Mouse (Mus musculus): ENCODE data around the gene Olfr611. TPM values are rescaled to one million over a fixed set of nuclear protein-coding genes. Genes with fewer than 3 reads are reported as not detected.
"Not testable (repeated sequence)": the region's sequence is repeated elsewhere in the genome, so short reads cannot be mapped to it uniquely, and the experiment has no call there.

Gene Olfr611
- not detected in 2 replicates for polyA plus RNA-seq (2015; fragmentation: Nextera tagmentation; extraction: Ambion mirVana)

- H3K36me3 ChIP-seq; H3K27me3 ChIP-seq; H3K4me1 ChIP-seq (replicated peaks); H3K9me3 ChIP-seq; H3K4me3 ChIP-seq; H3K4me2 ChIP-seq; H3K27ac ChIP-seq (replicated peaks); H3K9ac ChIP-seq; ATAC-seq (ENCODE audit: low read depth): not testable (repeated sequence)
- 67% methylated on average over 1 of the region's 1 CpGs for WGBS
These were observed at the start of gene Olfr611 for GRCm38 (mm10) chr7:103520746-103521145. Gene Olfr611, minus strand, starts transcription at chr7:103520846.

GRCm38 (mm10) chr7:103569043-103569442, 48.4 kb upstream of the Olfr611 start, which contains the start of gene Olfr616:
Gene Olfr616, minus strand, starts transcription at chr7:103569143.
- Histone ChIP-seq H3K27me3 (no peaks in the 10 kb centered on the region), H3K36me3 (no peaks in the 10 kb centered on the region), H3K4me2 (no peak within 1 kb of the TSS), H3K4me1 (replicated peaks) (no peaks in the 10 kb centered on the region), H3K4me3 (no peak within 1 kb of the TSS), H3K9ac (no peak within 1 kb of the TSS), H3K9me3 (no peaks in the 10 kb centered on the region), H3K27ac (replicated peaks) (no peak within 1 kb of the TSS)
- ATAC-seq (ENCODE audit: low read depth), result no peak
- WGBS, result 78% methylated on average over 3 of the region's 3 CpGs

- no peaks in the 10 kb centered on the region for H3K4me1 ChIP-seq (replicated peaks)
- no peak within 1 kb of the TSS for H3K9ac ChIP-seq
- H3K4me3 ChIP-seq, result no peak within 1 kb of the TSS
- 93% methylated on average over 2 of the region's 2 CpGs for whole genome bisulfite sequencing
- H3K36me3 ChIP-seq, result no peaks in the 10 kb centered on the region
- no peaks in the 10 kb centered on the region for H3K27me3 ChIP-seq
- H3K9me3 ChIP-seq, result no peaks in the 10 kb centered on the region
- no peak within 1 kb of the TSS for H3K27ac ChIP-seq (replicated peaks)
- ATAC-seq (ENCODE audit: low read depth), result no peak
- no peak within 1 kb of the TSS for H3K4me2 ChIP-seq
These were observed 35.1 kb upstream of the Olfr611 start, which contains the start of gene Olfr615 for GRCm38 (mm10) chr7:103555779-103556178. Gene Olfr615, plus strand, starts transcription at chr7:103556079.

- no peaks in the 10 kb centered on the region for H3K27me3 ChIP-seq
- H3K9me3 ChIP-seq, result no peaks in the 10 kb centered on the region
- H3K27ac ChIP-seq (replicated peaks), result no peak within 1 kb of the TSS
- H3K4me3 ChIP-seq, result no peak within 1 kb of the TSS
- WGBS, result 81% methylated on average over 2 of the region's 2 CpGs
- H3K4me1 ChIP-seq (replicated peaks), result no peaks in the 10 kb centered on the region
- no peak for ATAC-seq (ENCODE audit: low read depth)
- no peak within 1 kb of the TSS for H3K9ac ChIP-seq
- H3K36me3 ChIP-seq, result no peaks in the 10 kb centered on the region
- H3K4me2 ChIP-seq, result no peak within 1 kb of the TSS
These were observed 27.1 kb upstream of the Olfr611 start, which contains the start of gene Olfr613 for GRCm38 (mm10) chr7:103547774-103548173. Gene Olfr613, plus strand, starts transcription at chr7:103548074.

- not testable (repeated sequence) for H3K9me3 ChIP-seq
These were observed 22.0 kb upstream of the Olfr611 start, which contains the start of gene Olfr612 for GRCm38 (mm10) chr7:103542617-103543016. Gene Olfr612, minus strand, starts transcription at chr7:103542717.

GRCm38 (mm10) chr7:103512022-103512421, 8.6 kb downstream of the Olfr611 start, which contains the start of gene Olfr610:
Gene Olfr610, minus strand, starts transcription at chr7:103512122.
- no peak within 1 kb of the TSS for H3K27ac ChIP-seq (replicated peaks)
- no peak for ATAC-seq (ENCODE audit: low read depth)
- H3K4me2 ChIP-seq, result no peak within 1 kb of the TSS
- H3K9ac ChIP-seq, result no peak within 1 kb of the TSS
- H3K36me3 ChIP-seq, result no peaks in the 10 kb centered on the region
- no peak within 1 kb of the TSS for H3K4me3 ChIP-seq
- no peaks in the 10 kb centered on the region for H3K27me3 ChIP-seq
- no peaks in the 10 kb centered on the region for H3K4me1 ChIP-seq (replicated peaks)
- WGBS, result 93% methylated on average over 2 of the region's 2 CpGs
- H3K9me3 ChIP-seq, result no peaks in the 10 kb centered on the region

More at GRCm38 (mm10) chr7:103542617-103543016, 22.0 kb upstream of the Olfr611 start, which contains the start of gene Olfr612:
- not testable (repeated sequence) for ATAC-seq (ENCODE audit: low read depth); H3K27ac ChIP-seq (replicated peaks); H3K4me2 ChIP-seq; H3K4me3 ChIP-seq; H3K9ac ChIP-seq; H3K36me3 ChIP-seq; H3K4me1 ChIP-seq (replicated peaks); H3K27me3 ChIP-seq
- whole genome bisulfite sequencing, result 91% methylated on average over 2 of the region's 2 CpGs

GRCm38 (mm10) chr7:103497962-103498361, 22.7 kb downstream of the Olfr611 start, which contains the start of gene Olfr609:
Gene Olfr609, minus strand, starts transcription at chr7:103498062.
- H3K4me2 ChIP-seq, result no peak within 1 kb of the TSS
- WGBS, result 71% methylated on average over 1 of the region's 1 CpGs
- H3K4me3 ChIP-seq, result no peak within 1 kb of the TSS
- H3K9ac ChIP-seq, result no peak within 1 kb of the TSS
- no peaks in the 10 kb centered on the region for H3K9me3 ChIP-seq
- no peaks in the 10 kb centered on the region for H3K27me3 ChIP-seq
- no peaks in the 10 kb centered on the region for H3K36me3 ChIP-seq
- no peak for ATAC-seq (ENCODE audit: low read depth)
- no peaks in the 10 kb centered on the region for H3K4me1 ChIP-seq (replicated peaks)
- H3K27ac ChIP-seq (replicated peaks), result no peak within 1 kb of the TSS

GRCm38 (mm10) chr7:103477106-103477505, 43.5 kb downstream of the Olfr611 start:
- not testable (repeated sequence) for H3K9ac ChIP-seq; H3K27ac ChIP-seq (replicated peaks); H3K4me2 ChIP-seq; H3K9me3 ChIP-seq; H3K27me3 ChIP-seq; H3K36me3 ChIP-seq; H3K4me1 ChIP-seq (replicated peaks); H3K4me3 ChIP-seq
- ATAC-seq (ENCODE audit: low read depth), result 0 out of 2 replicates have a peak, but pooled peaks have one; percentile 53
- 83% methylated on average over 9 of the region's 9 CpGs for WGBS

- no peaks in the 10 kb centered on the region for H3K36me3 ChIP-seq
- no peak within 1 kb of the TSS for H3K4me2 ChIP-seq
- no peak within 1 kb of the TSS for H3K4me3 ChIP-seq
- no peaks in the 10 kb centered on the region for H3K27me3 ChIP-seq
- H3K9ac ChIP-seq, result no peak within 1 kb of the TSS
- H3K9me3 ChIP-seq, result no peaks in the 10 kb centered on the region
- ATAC-seq (ENCODE audit: low read depth), result no peak
- H3K27ac ChIP-seq (replicated peaks), result no peak within 1 kb of the TSS
- no peaks in the 10 kb centered on the region for H3K4me1 ChIP-seq (replicated peaks)
These were observed 51.1 kb downstream of the Olfr611 start, which contains the start of gene Olfr608 for GRCm38 (mm10) chr7:103469577-103469976. Gene Olfr608, plus strand, starts transcription at chr7:103469877.

Other genes starting within 250 kb of the Olfr611 start
- gene Olfr596, start 215.2 kb downstream of the Olfr611 start, polyA plus RNA-seq (2015; fragmentation: Nextera tagmentation; extraction: Ambion mirVana), result not detected in 2 replicates
- gene Olfr597, start 204.5 kb downstream of the Olfr611 start, polyA plus RNA-seq (2015; fragmentation: Nextera tagmentation; extraction: Ambion mirVana), result not detected in 2 replicates
- not detected in 2 replicates for gene Olfr598, start 197.3 kb downstream of the Olfr611 start, polyA plus RNA-seq (2015; fragmentation: Nextera tagmentation; extraction: Ambion mirVana)
- gene Olfr599, start 184.9 kb downstream of the Olfr611 start, polyA plus RNA-seq (2015; fragmentation: Nextera tagmentation; extraction: Ambion mirVana), result not detected in 2 replicates
- not detected in 2 replicates for gene Olfr600, start 171.2 kb downstream of the Olfr611 start, polyA plus RNA-seq (2015; fragmentation: Nextera tagmentation; extraction: Ambion mirVana)
- gene Olfr601, start 158.2 kb downstream of the Olfr611 start, polyA plus RNA-seq (2015; fragmentation: Nextera tagmentation; extraction: Ambion mirVana), result not detected in 2 replicates
- gene Olfr603, start 134.7 kb downstream of the Olfr611 start, polyA plus RNA-seq (2015; fragmentation: Nextera tagmentation; extraction: Ambion mirVana), result not detected in 2 replicates
- not detected in 2 replicates for gene Usp17lc, start 105.8 kb downstream of the Olfr611 start, polyA plus RNA-seq (2015; fragmentation: Nextera tagmentation; extraction: Ambion mirVana)
- gene Olfr605, start 75.4 kb downstream of the Olfr611 start, polyA plus RNA-seq (2015; fragmentation: Nextera tagmentation; extraction: Ambion mirVana), result not detected in 2 replicates
- not detected in 2 replicates for gene Olfr606, start 71.8 kb downstream of the Olfr611 start, polyA plus RNA-seq (2015; fragmentation: Nextera tagmentation; extraction: Ambion mirVana)
- gene Olfr607, start 56.7 kb downstream of the Olfr611 start, polyA plus RNA-seq (2015; fragmentation: Nextera tagmentation; extraction: Ambion mirVana), result not detected in 2 replicates
- gene Olfr608, start 51.0 kb downstream of the Olfr611 start, polyA plus RNA-seq (2015; fragmentation: Nextera tagmentation; extraction: Ambion mirVana), result not detected in 2 replicates
- not detected in 2 replicates for gene Olfr609, start 22.8 kb downstream of the Olfr611 start, polyA plus RNA-seq (2015; fragmentation: Nextera tagmentation; extraction: Ambion mirVana)
- not detected in 2 replicates for gene Olfr610, start 8.7 kb downstream of the Olfr611 start, polyA plus RNA-seq (2015; fragmentation: Nextera tagmentation; extraction: Ambion mirVana)
- gene Olfr612, start 21.9 kb upstream of the Olfr611 start, polyA plus RNA-seq (2015; fragmentation: Nextera tagmentation; extraction: Ambion mirVana), result not detected in 2 replicates
- gene Olfr613, start 27.2 kb upstream of the Olfr611 start, polyA plus RNA-seq (2015; fragmentation: Nextera tagmentation; extraction: Ambion mirVana), result not detected in 2 replicates
- not detected in 2 replicates for gene Olfr615, start 35.2 kb upstream of the Olfr611 start, polyA plus RNA-seq (2015; fragmentation: Nextera tagmentation; extraction: Ambion mirVana)
- not detected in 2 replicates for gene Olfr616, start 48.3 kb upstream of the Olfr611 start, polyA plus RNA-seq (2015; fragmentation: Nextera tagmentation; extraction: Ambion mirVana)
- not detected in 2 replicates for gene Olfr617, start 52.2 kb upstream of the Olfr611 start, polyA plus RNA-seq (2015; fragmentation: Nextera tagmentation; extraction: Ambion mirVana)
- gene Olfr618, start 69.3 kb upstream of the Olfr611 start, polyA plus RNA-seq (2015; fragmentation: Nextera tagmentation; extraction: Ambion mirVana), result not detected in 2 replicates
- not detected in 2 replicates for gene Olfr619, start 79.7 kb upstream of the Olfr611 start, polyA plus RNA-seq (2015; fragmentation: Nextera tagmentation; extraction: Ambion mirVana)
- gene Olfr620, start 91.7 kb upstream of the Olfr611 start, polyA plus RNA-seq (2015; fragmentation: Nextera tagmentation; extraction: Ambion mirVana), result not detected in 2 replicates
- gene Olfr622, start 121.9 kb upstream of the Olfr611 start, polyA plus RNA-seq (2015; fragmentation: Nextera tagmentation; extraction: Ambion mirVana), result not detected in 2 replicates
- gene Olfr623, start 142.9 kb upstream of the Olfr611 start, polyA plus RNA-seq (2015; fragmentation: Nextera tagmentation; extraction: Ambion mirVana), result not detected in 2 replicates
- gene Olfr624, start 150.3 kb upstream of the Olfr611 start, polyA plus RNA-seq (2015; fragmentation: Nextera tagmentation; extraction: Ambion mirVana), result 0.03 TPM in 1 of 2 replicates, not detected in the other
- not detected in 2 replicates for gene Olfr625-ps1, start 161.9 kb upstream of the Olfr611 start, polyA plus RNA-seq (2015; fragmentation: Nextera tagmentation; extraction: Ambion mirVana)
- not detected in 2 replicates for gene Olfr243, start 193.8 kb upstream of the Olfr611 start, polyA plus RNA-seq (2015; fragmentation: Nextera tagmentation; extraction: Ambion mirVana)
- not detected in 2 replicates for gene Olfr628, start 209.5 kb upstream of the Olfr611 start, polyA plus RNA-seq (2015; fragmentation: Nextera tagmentation; extraction: Ambion mirVana)
- gene Olfr629, start 224.1 kb upstream of the Olfr611 start, polyA plus RNA-seq (2015; fragmentation: Nextera tagmentation; extraction: Ambion mirVana), result not detected in 2 replicates
- not detected in 2 replicates for gene Olfr630, start 236.5 kb upstream of the Olfr611 start, polyA plus RNA-seq (2015; fragmentation: Nextera tagmentation; extraction: Ambion mirVana)